Mouse (Mus musculus): Measurements from ENCODE around the gene Glb1.

DNA sequence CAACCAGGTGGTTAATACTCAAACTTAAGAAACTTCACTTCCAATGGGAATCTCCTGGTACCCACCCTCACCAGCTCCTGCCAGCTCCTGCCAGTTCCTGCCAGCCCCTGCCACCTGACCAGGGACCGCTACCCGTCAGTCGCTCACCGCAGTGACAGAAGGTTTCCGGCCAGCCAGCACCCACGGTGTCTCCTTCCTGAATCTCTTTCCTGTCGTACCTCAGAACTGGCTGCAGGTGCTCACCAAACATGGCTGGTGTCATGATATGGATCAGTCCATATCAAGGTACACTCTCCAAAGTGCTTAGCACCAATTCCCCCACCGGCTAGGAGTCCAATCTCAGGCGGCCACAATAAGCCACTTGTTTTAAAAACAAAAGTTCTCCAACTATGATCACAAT lies 108.9 kb downstream of the Glb1 start:
- no peak for TF ChIP-seq CTCF (IDR thresholded peaks at IDR 0.05)
- TF ChIP-seq POLR2A (IDR thresholded peaks at IDR 0.05; ENCODE audit: insufficient read depth, low read depth, low read length), result no peak

All from heart, adult 2 months (tissue).